Mouse (Mus musculus): ENCODE data around the gene Gm960.

The Gm960 gene

GRCm38 (mm10) chr19:4698205-4698677, at the start of gene Gm960:
Gm960 (minus strand) TSS chr19:4698668.
- no peak for DNase-seq (ENCODE audit: extremely low read depth, low read depth)

GRCm38 (mm10) chr19:4747631-4748312, 49.3 kb upstream of the Gm960 start:
- no peak for DNase-seq (ENCODE audit: extremely low read depth, low read depth)

- no peak for DNase-seq (ENCODE audit: extremely low read depth, low read depth)
These were observed 48.1 kb upstream of the Gm960 start for GRCm38 (mm10) chr19:4746611-4747010.

GRCm38 (mm10) chr19:4745681-4746080, 47.2 kb upstream of the Gm960 start:
- DNase-seq (ENCODE audit: extremely low read depth, low read depth), result no peak

- no peak for DNase-seq (ENCODE audit: extremely low read depth, low read depth)
These were observed 46.6 kb upstream of the Gm960 start for GRCm38 (mm10) chr19:4745057-4745456.

DNA sequence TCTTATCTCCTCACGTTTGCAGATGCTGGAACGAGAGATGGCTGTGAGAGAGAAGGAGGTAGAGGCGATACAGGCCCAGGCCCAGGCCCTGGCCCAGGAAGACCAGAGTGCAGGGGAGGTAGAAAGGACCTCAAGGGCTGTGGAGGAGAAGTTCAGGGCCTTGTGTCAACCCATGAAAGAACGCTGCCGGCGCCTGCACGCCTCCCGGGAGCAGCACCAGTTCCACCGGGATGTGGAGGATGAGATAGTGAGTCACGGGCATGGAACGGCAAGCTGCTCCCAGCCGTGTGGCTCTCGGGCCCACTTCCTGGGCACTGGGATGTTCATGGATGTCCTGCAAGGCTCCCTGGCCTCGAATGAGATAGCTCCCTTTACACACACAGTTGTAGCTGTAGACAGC, 45.6 kb upstream of the Gm960 start:
- DNase-seq (ENCODE audit: extremely low read depth, low read depth), result no peak

GRCm38 (mm10) chr19:4743524-4743923, 45.1 kb upstream of the Gm960 start:
- DNase-seq (ENCODE audit: extremely low read depth, low read depth), result no peak

GRCm38 (mm10) chr19:4742229-4742628, 43.8 kb upstream of the Gm960 start:
- no peak for DNase-seq (ENCODE audit: extremely low read depth, low read depth)

DNA sequence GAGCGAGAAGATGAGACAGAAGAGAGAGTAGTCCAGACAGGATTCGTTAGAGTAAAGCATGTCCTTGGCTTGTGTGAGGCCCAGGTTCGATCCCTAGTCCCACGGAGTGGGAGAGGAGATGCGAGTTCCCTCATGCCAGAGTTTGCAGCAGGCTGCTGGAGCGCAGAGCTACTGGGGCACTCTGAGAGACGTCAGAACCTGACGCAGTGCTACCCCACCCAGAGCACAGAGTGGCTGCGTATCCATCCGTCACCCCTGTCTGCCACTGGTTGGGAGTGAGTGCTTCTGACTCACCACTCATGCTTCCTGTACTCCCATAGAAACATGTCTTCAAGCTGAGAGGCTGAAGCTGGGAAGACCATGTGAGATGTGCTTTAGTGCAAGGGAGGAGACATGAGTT, 43.0 kb upstream of the Gm960 start:
- DNase-seq (ENCODE audit: extremely low read depth, low read depth), result no peak

- no peak for DNase-seq (ENCODE audit: extremely low read depth, low read depth)
These were observed 41.3 kb upstream of the Gm960 start for GRCm38 (mm10) chr19:4739762-4740161.

DNA sequence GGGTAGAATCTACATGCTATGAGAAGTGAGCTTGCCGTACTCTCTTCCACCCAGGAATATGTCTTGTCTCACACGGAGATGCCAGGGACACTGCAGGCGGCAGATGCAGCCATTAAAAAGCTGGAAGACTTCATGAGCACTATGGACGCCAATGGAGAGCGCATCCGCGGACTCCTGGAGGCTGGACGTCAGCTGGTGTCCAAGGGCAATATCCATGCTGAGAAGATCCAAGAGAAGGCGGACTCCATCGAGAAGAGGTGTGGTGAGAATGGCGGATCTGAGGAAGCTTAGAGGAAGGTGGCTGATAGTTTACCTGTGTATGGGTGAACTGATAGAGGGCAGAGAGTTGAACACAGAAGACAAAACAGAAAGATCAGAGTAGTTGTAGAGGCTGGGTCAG, 40.6 kb upstream of the Gm960 start:
- no peak for DNase-seq (ENCODE audit: extremely low read depth, low read depth)

GRCm38 (mm10) chr19:4737866-4738265, 39.4 kb upstream of the Gm960 start:
- no peak for DNase-seq (ENCODE audit: extremely low read depth, low read depth)

DNA sequence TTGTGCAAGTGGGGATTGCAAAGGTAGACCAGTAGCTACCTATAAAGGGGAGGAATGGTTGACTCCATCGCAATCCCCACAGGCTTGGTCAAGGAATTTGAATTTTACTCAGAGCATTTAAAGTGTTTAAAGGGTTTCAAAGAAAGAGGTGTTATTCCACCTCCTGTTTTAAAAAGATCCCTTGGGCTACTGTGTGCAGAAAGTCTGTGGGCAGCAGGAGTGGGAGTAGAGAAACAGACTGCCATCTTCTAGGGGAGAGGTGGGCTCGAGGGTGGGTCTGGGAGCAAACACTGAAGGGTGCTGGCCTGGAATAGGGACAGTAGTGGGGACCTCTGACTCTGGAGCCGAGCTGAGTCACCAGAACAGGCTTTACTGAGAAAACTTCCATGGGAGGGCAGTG, 34.6 kb upstream of the Gm960 start:
- no peak for DNase-seq (ENCODE audit: extremely low read depth, low read depth)

GRCm38 (mm10) chr19:4729186-4729585, 30.7 kb upstream of the Gm960 start:
- no peak for DNase-seq (ENCODE audit: extremely low read depth, low read depth)

- no peak for DNase-seq (ENCODE audit: extremely low read depth, low read depth)
These were observed 22.3 kb upstream of the Gm960 start for GRCm38 (mm10) chr19:4720671-4721244.

GRCm38 (mm10) chr19:4720112-4720511, 21.6 kb upstream of the Gm960 start:
- no peak for DNase-seq (ENCODE audit: extremely low read depth, low read depth)

DNA sequence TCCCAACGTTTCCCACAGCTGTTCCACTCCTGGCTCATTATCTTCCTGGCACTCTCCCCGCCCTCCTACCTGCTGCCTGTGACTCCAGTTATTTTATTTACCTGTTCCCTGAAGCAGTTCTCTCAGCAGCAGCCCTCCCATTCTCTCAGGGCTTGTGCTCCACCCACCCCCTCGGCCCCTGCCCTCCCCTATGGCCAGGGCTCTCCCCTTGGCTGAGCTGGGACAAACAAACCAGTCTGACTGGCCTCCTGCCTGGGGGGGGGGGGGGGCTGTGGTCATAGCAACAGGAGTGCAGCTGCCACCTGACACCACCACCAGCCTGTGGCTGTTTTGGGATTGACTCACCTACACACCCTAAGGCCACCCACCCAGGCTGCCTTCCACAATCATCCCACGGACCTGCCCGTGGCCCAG, 20.9 kb upstream of the Gm960 start:
- DNase-seq (ENCODE audit: extremely low read depth, low read depth), result no peak

GRCm38 (mm10) chr19:4718716-4719115, 20.2 kb upstream of the Gm960 start:
- no peak for DNase-seq (ENCODE audit: extremely low read depth, low read depth)

- no peak for DNase-seq (ENCODE audit: extremely low read depth, low read depth)
These were observed 18.8 kb upstream of the Gm960 start for GRCm38 (mm10) chr19:4717281-4717680.

GRCm38 (mm10) chr19:4716756-4717155, 18.3 kb upstream of the Gm960 start:
- DNase-seq (ENCODE audit: extremely low read depth, low read depth), result no peak

- no peak for DNase-seq (ENCODE audit: extremely low read depth, low read depth)
These were observed 15.4 kb upstream of the Gm960 start for GRCm38 (mm10) chr19:4713886-4714285.

DNA sequence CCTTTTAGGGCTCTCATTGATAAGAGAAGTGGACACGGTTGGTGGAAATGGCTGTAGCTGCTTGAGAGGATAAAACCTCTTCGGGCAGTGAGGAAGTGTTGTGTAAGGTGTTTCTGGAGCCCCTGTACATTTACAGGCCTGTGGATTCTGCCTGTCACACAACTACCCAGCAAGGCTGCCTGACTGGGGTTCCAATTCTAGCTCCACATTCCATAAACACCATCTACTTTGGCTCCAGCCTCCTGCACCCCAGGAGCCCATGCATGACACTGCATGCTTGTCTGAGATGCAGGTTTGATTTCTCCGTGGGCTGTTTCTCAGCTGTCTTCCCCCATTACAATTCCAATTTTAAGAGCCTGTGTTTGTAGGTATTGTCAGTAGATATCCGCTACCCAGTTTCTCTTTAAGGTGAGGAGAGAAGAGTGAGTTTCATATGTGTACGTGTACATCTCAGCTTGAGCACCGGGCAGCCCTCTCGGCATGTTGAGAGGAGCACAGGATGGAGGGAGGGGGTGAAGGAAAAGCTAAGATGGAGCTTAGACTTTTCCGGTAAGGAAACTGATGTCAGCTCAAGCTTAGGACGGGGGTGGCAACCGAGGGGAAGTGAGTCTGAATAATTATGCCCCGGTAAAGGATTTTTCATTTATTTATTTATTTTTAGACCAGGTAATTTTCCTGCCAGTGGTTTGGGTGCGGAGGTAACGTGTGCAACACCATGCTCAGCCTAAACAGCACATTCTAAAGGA, 14.5 kb upstream of the Gm960 start:
- no peak for DNase-seq (ENCODE audit: extremely low read depth, low read depth)
